20 mouse cellular contexts compared by ENCODE assay signal in genomic region chr1:57386519-57386918, GRCm38 (mm10). TPM values are rescaled to one million over a fixed set of nuclear protein-coding genes. Genes with fewer than 3 reads are reported as not detected.
DNase-seq lines count a peak whose midpoint lies in the region; ATAC-seq and TF ChIP-seq lines count a peak whose summit lies in the region.
"Had no signal": no experiment of that assay in that cellular context is flagged by ENCODE, and none has a peak within 500 bp of the region (broad histone marks: within the 10 kb centered on the region; RNA-seq: fewer than 3 reads in every experiment).

No protein-coding gene starts in this region.

- no peak for TF ChIP-seq EP300 in heart, adult 2 months (IDR thresholded peaks at IDR 0.05; ENCODE audit: insufficient read depth, low read depth, low read length)

- peaks cover 10% of the 10 kb centered on the region; the same call in 1 of the 2 replicates for H3K36me3 ChIP-seq in forebrain, embryonic 14.5 days (ENCODE audit: control insufficient read depth, insufficient read depth, low read length)
- H3K36me3 ChIP-seq in forebrain, embryonic 16.5 days (ENCODE audit: control insufficient read depth, insufficient read depth): peaks cover 3% of the 10 kb centered on the region; the same call in 1 of the 2 replicates
- no peaks in the 10 kb centered on the region for H3K36me3 ChIP-seq in heart, adult 2 months (ENCODE audit: control insufficient read depth, insufficient read depth, low read length)
- H3K36me3 ChIP-seq: intestine, embryonic 15.5 days had no signal

- H3K9me3 ChIP-seq in forebrain, embryonic 14.5 days (replicated peaks; ENCODE audit: control insufficient read depth, low read length): no peaks in the 10 kb centered on the region
- H3K9me3 ChIP-seq in forebrain, embryonic 16.5 days (ENCODE audit: control insufficient read depth, low read length): no peaks in the 10 kb centered on the region
- H3K9me3 ChIP-seq: hindbrain, embryonic 10.5 days; hindbrain, embryonic 13.5 days; intestine, embryonic 15.5 days had no signal

- no peak overlapping the region for H3K4me2 ChIP-seq in forebrain, embryonic 14.5 days (ENCODE audit: low read length)
- no peak overlapping the region for H3K4me2 ChIP-seq in forebrain, embryonic 16.5 days (ENCODE audit: low read length)
- H3K4me2 ChIP-seq: heart, embryonic 11.5 days; hindbrain, embryonic 13.5 days; intestine, embryonic 15.5 days had no signal

- H3K4me3 ChIP-seq in forebrain, embryonic 14.5 days (ENCODE audit: low read depth, low read length): no peak overlapping the region
- no peak overlapping the region for H3K4me3 ChIP-seq in forebrain, embryonic 16.5 days (replicated peaks; ENCODE audit: low read length)
- H3K4me3 ChIP-seq in heart, adult 2 months: no peak overlapping the region
- H3K4me3 ChIP-seq: hindbrain, embryonic 10.5 days; hindbrain, embryonic 13.5 days; intestine, embryonic 15.5 days had no signal

- TF ChIP-seq CTCF in brain, embryonic 14.5 days (IDR thresholded peaks at IDR 0.05; ENCODE audit: borderline replicate concordance, extremely low read depth, insufficient read depth, insufficient read length): no peak
- no peak for TF ChIP-seq CTCF in heart, adult 2 months (IDR thresholded peaks at IDR 0.05)

- H3K4me1 ChIP-seq in forebrain, embryonic 14.5 days (ENCODE audit: control insufficient read depth, insufficient read depth, low read length): peaks cover 9% of the 10 kb centered on the region
- peaks cover 13% of the 10 kb centered on the region for H3K4me1 ChIP-seq in forebrain, embryonic 16.5 days (replicated peaks; ENCODE audit: control insufficient read depth, insufficient read depth, low read length)
- H3K4me1 ChIP-seq in heart, adult 2 months (ENCODE audit: control insufficient read depth, insufficient read depth, low read length): no peaks in the 10 kb centered on the region
- H3K4me1 ChIP-seq: hindbrain, embryonic 10.5 days; intestine, embryonic 15.5 days had no signal

- H3K79me2 ChIP-seq in heart, adult 2 months (replicated peaks; ENCODE audit: control insufficient read depth, insufficient read depth, low read length): no peaks in the 10 kb centered on the region

- H3K27me3 ChIP-seq in forebrain, embryonic 14.5 days (replicated peaks; ENCODE audit: control insufficient read depth, insufficient read depth, low read length): no peaks in the 10 kb centered on the region
- H3K27me3 ChIP-seq in forebrain, embryonic 16.5 days (replicated peaks; ENCODE audit: control insufficient read depth, insufficient read depth, low read length): no peaks in the 10 kb centered on the region
- no peaks in the 10 kb centered on the region for H3K27me3 ChIP-seq in heart, adult 2 months (ENCODE audit: control insufficient read depth, insufficient read depth, low read length)
- H3K27me3 ChIP-seq: hindbrain, embryonic 13.5 days; intestine, embryonic 15.5 days had no signal

- peak; percentile 21 for DNase-seq in forebrain, embryonic 14.5 days (ENCODE audit: low spot score)
- peak; percentile 67 for DNase-seq in Muller cell, postnatal 12 days (ENCODE audit: inconsistent ontology term)
- DNase-seq in brain, embryonic 14.5 days (ENCODE audit: low read depth): peak; percentile 26
- no peak for DNase-seq in heart, adult 2 months
- no peak for DNase-seq in kidney, adult 8-10 months
- DNase-seq: adrenal gland, adult 8-10 months; adrenal gland, postnatal 25 days; cerebellum, adult 18-20 months; cerebellum, adult 9-10 months; cerebellum, postnatal 14 days; gastrocnemius, postnatal 25 days; heart, postnatal 36 days; kidney, adult 11 months had no signal

- TF ChIP-seq POLR2A in brain, embryonic 14.5 days (IDR thresholded peaks at IDR 0.05; ENCODE audit: borderline replicate concordance, extremely low read depth, insufficient read depth, insufficient read length, poor library complexity, severe bottlenecking): no peak
- TF ChIP-seq POLR2A in heart, adult 2 months (IDR thresholded peaks at IDR 0.05; ENCODE audit: insufficient read depth, low read depth, low read length): no peak

- H3K9ac ChIP-seq in forebrain, embryonic 14.5 days (ENCODE audit: low read length): no peak overlapping the region
- H3K9ac ChIP-seq in forebrain, embryonic 16.5 days (replicated peaks; ENCODE audit: low read depth, low read length): no peak overlapping the region
- no peak overlapping the region for H3K9ac ChIP-seq in heart, adult 2 months (ENCODE audit: low read depth, low read length)
- H3K9ac ChIP-seq: hindbrain, embryonic 13.5 days; intestine, embryonic 15.5 days had no signal

- intact Hi-C loops in heart, adult 2 months (cut with DNase I): no loop called here

- no peak overlapping the region for H3K27ac ChIP-seq in forebrain, embryonic 14.5 days (ENCODE audit: low read depth, low read length)
- H3K27ac ChIP-seq in forebrain, embryonic 16.5 days (ENCODE audit: low read length): no peak overlapping the region
- H3K27ac ChIP-seq in heart, adult 2 months: no peak overlapping the region
- H3K27ac ChIP-seq: hindbrain, embryonic 10.5 days; hindbrain, embryonic 13.5 days; intestine, embryonic 15.5 days had no signal

- ATAC-seq in forebrain, embryonic 14.5 days: no peak
- ATAC-seq in forebrain, embryonic 16.5 days: no peak
- ATAC-seq: activated CD4-positive, CD25-positive, alpha-beta regulatory T cell, adult 4 months; hindbrain, embryonic 16.5 days; intestine, embryonic 15.5 days had no signal

RNA-seq across cellular contexts. Expression of gene 1700066M21Rik, which starts 9.1 kb away (rescaled TPM):
- 30.3 and 36.8 TPM in 2 replicates for polyA plus RNA-seq in forebrain, embryonic 14.5 days (2014; fragmentation: Nextera tagmentation; extraction: Ambion mirVana)
- 32.6 and 40.8 TPM in 2 replicates for polyA plus RNA-seq in forebrain, embryonic 16.5 days (2015; fragmentation: Nextera tagmentation; extraction: Ambion mirVana)
- polyA plus RNA-seq in brain, embryonic 14.5 days (2012; rRNA removed): 9.9 and 17.4 TPM in 2 replicates
- total RNA-seq in heart, adult 2 months (2021): 1 to 10 TPM; 1.9 to 2.0 TPM
- polyA plus RNA-seq in heart, adult 2 months (2012; rRNA removed): 1.3 and 1.6 TPM in 2 replicates

RNA-seq across cellular contexts. Expression of gene Maip1, which starts 19.6 kb away (rescaled TPM):
- polyA plus RNA-seq in forebrain, embryonic 14.5 days (2014; fragmentation: Nextera tagmentation; extraction: Ambion mirVana): 14.9 and 16.3 TPM in 2 replicates
- polyA plus RNA-seq in forebrain, embryonic 16.5 days (2015; fragmentation: Nextera tagmentation; extraction: Ambion mirVana): 17.7 and 18.8 TPM in 2 replicates
- 11.7 and 11.9 TPM in 2 replicates for polyA plus RNA-seq in brain, embryonic 14.5 days (2012; rRNA removed)
- total RNA-seq in heart, adult 2 months (2021): 10 to 100 TPM; 10.4 to 11.2 TPM
- 6.4 and 6.9 TPM in 2 replicates for polyA plus RNA-seq in heart, adult 2 months (2012; rRNA removed)

RNA-seq across cellular contexts. Expression of gene Tyw5, which starts 20.4 kb away (rescaled TPM):
- 19.8 and 23.6 TPM in 2 replicates for polyA plus RNA-seq in forebrain, embryonic 14.5 days (2014; fragmentation: Nextera tagmentation; extraction: Ambion mirVana)
- polyA plus RNA-seq in forebrain, embryonic 16.5 days (2015; fragmentation: Nextera tagmentation; extraction: Ambion mirVana): 24.3 and 25.4 TPM in 2 replicates
- 19.3 and 21.5 TPM in 2 replicates for polyA plus RNA-seq in brain, embryonic 14.5 days (2012; rRNA removed)
- 1 to 10 TPM; 5.7 to 5.9 TPM for total RNA-seq in heart, adult 2 months (2021)
- polyA plus RNA-seq in heart, adult 2 months (2012; rRNA removed): 2.7 and 7.4 TPM in 2 replicates

Comparison
In these comparisons a context has a peak if more than half of its experiments do, and no peak if none do; other contexts are left out.
1. DNase-seq: peak in forebrain, embryonic 14.5 days (single experiment), Muller cell, postnatal 12 days (single experiment) and brain, embryonic 14.5 days (single experiment); none in heart, adult 2 months (0 of 2) and kidney, adult 8-10 months (0 of 2).